Mouse (Mus musculus) cortical plate, adult 2 months (tissue): ENCODE data around the gene Six2. TPM values are rescaled to one million over a fixed set of nuclear protein-coding genes. Genes with fewer than 3 reads are reported as not detected.

Source experiments
- H3K27ac ChIP-seq: fragments of 200-500 bp; 2 replicates; pipeline ENCODE4 v1.5.1; 2012; ENCODE audit warnings: low read length, control low read depth, inconsistent platforms; ENCODE audit not compliant: insufficient read depth
- H3K4me1 ChIP-seq: fragments of 200-500 bp; 2 replicates; pipeline ENCODE4 v1.6.1; 2011; ENCODE audit warnings: low read length; ENCODE audit not compliant: control insufficient read depth, insufficient read depth
- H3K4me3 ChIP-seq: fragments of 200-500 bp; 2 replicates; pipeline ENCODE4 v1.5.1; 2011; ENCODE audit warnings: mild to moderate bottlenecking, low read length, control low read depth; ENCODE audit not compliant: insufficient read depth
- CTCF ChIP-seq: fragments of 200-500 bp; IDR thresholded peaks from 2 replicates; pipeline ENCODE4 v1.5.1; 2011; ENCODE audit warnings: mild to moderate bottlenecking, control low read depth, low read length; ENCODE audit not compliant: insufficient read depth; ENCODE audit errors: extremely low read depth
- POLR2A ChIP-seq: fragments of 200-500 bp; IDR thresholded peaks from 2 replicates; pipeline ENCODE4 v1.6.1; 2011; ENCODE audit warnings: mild to moderate bottlenecking, low read length, control low read depth; ENCODE audit not compliant: insufficient read depth; ENCODE audit errors: extremely low read depth
- polyA plus RNA-seq: library from polyadenylated mRNA; depleted of rRNA; stranded (reverse); fragments of >200 nt; gene quantifications from 2 replicates; pipeline ENCODE4 v1.2.3, GENCODE M21; 2012; rRNA removed

The Six2 gene
- polyA plus RNA-seq, 1 experiment = 0.48 TPM

DNA sequence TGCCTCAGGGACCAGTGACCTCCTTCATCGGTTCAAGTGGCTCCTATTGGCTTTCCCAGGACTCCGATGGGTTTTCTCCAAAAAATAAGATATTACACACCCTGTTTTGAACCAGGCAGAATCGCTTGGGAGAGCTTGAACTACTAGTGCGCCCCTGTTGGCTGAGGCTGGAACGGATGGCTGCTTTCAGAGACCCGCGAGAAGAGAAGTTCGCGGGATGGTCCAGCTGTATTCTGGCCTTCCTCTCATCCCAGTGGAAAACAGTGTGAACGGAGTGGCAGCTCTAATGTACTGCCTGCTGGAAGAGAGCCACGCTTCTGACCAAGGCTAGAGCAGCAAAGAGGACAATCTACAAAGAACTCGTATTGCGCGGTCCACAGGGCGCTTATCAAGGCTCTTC, 8.4 kb downstream of the Six2 start:
- TF ChIP-seq CTCF (peak; percentile 11; the same call in 1 of the 2 replicates), POLR2A (no peak)
- Histone ChIP-seq H3K4me3 (no peak overlapping the region), H3K4me1 (no peaks in the 10 kb centered on the region)

DNA sequence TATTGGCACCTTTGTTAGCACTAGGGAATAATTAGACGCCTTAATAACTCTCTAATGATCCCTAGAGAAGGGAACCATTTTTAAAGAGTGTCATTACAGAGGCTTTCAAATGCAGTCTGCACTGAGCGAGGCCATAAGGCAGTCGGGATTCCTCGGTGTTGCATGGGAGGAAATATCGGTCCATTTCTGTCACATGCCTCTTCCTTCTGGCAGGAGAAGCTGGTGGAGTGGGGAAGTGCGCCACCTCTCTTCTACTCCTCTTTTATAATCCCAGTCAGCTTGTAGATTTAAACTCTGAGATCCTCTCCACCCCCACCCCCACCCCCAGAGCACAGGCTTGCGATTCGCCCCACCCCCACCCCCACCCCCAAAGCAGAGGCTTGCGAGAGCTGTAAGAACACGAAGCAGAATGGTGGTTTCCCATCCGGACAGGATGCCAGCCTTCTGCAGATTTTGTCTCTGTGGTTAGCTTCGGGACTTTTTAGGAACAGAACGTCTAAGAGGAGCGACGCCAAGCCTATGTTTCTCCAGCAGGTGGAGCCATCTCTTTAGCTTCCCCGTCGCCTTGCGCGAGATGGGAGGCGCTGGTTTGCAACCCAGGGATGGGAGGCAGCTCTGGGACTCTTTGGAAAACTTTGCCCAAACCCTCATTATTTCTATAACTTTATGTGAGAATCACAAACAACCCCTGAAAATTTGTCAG, 23.3 kb downstream of the Six2 start:
- TF ChIP-seq POLR2A (no peak), CTCF (peak; percentile 76)
- no peaks in the 10 kb centered on the region for H3K4me1 ChIP-seq
- H3K27ac ChIP-seq = no peak overlapping the region
- H3K4me3 ChIP-seq = 0 out of 2 replicates have a peak overlapping the region, but pooled peaks have one; percentile 11

More for the DNA sequence above, 8.4 kb downstream of the Six2 start:
- H3K27ac ChIP-seq = no peak overlapping the region

DNA sequence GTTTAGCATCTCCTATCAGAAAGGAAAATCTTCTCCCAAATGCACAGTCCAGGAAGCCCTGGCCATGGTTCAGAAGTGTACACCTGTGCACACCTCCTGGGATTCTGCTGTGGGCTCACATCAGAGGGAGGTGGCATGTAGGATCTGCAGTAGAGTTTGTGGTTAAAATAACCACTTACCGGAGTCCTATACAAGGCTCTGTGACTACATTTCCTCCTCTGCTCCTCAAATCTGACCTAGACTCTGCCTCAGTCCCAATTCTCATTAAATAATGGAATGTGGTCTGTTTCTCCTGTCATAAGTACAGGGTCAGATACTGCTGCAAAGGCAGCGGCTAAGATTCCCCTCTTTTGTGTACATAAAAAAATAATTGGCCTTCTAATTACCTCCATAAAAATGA, 23.9 kb downstream of the Six2 start:
- Histone ChIP-seq H3K4me1 (no peaks in the 10 kb centered on the region), H3K4me3 (no peak overlapping the region), H3K27ac (no peak overlapping the region)
- no peak for TF ChIP-seq CTCF
- no peak for TF ChIP-seq POLR2A

DNA sequence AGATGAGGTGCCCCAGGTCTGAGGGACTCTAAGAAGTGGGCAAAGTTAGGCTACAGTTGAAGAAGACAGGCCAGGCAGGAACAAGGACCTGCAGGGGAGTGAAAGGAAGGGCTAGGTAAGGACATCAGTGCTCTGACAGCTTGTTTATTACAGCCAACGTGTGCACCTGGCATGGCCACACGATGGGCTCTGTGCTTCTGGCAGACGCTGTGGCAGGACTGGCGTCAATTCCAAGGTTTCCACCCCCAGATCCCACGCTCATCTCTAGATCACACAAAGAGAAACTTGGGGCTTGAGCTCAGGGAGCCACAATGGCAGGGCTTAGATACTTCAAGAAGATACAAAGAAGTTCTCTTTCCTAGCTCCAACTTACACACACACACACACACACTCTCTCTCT, 26.6 kb downstream of the Six2 start:
- no peaks in the 10 kb centered on the region for H3K4me1 ChIP-seq
- no peak overlapping the region for H3K27ac ChIP-seq
- TF ChIP-seq POLR2A = no peak
- no peak for TF ChIP-seq CTCF
- no peak overlapping the region for H3K4me3 ChIP-seq

DNA sequence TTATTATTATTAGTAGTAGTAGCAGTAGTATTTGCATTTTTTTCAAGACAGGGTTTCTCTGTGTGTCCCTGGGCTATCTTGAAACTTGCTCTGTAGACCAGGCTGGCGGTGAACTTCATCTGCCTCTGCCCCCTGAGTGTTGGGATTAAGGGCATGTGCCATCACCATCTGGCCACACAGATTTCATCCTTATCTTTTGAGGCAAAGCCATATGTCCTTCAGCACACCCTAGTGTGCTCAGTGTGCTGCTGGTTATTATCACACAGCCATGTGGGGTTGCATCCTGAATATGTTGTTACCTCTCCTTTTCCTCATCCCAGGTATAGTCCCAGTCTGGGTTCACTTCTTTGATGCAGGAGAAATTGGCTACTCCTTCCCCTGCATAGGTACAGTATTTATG, 28.1 kb downstream of the Six2 start:
- Histone ChIP-seq H3K4me1 (no peaks in the 10 kb centered on the region), H3K4me3 (no peak overlapping the region), H3K27ac (no peak overlapping the region)
- no peak for TF ChIP-seq CTCF

DNA sequence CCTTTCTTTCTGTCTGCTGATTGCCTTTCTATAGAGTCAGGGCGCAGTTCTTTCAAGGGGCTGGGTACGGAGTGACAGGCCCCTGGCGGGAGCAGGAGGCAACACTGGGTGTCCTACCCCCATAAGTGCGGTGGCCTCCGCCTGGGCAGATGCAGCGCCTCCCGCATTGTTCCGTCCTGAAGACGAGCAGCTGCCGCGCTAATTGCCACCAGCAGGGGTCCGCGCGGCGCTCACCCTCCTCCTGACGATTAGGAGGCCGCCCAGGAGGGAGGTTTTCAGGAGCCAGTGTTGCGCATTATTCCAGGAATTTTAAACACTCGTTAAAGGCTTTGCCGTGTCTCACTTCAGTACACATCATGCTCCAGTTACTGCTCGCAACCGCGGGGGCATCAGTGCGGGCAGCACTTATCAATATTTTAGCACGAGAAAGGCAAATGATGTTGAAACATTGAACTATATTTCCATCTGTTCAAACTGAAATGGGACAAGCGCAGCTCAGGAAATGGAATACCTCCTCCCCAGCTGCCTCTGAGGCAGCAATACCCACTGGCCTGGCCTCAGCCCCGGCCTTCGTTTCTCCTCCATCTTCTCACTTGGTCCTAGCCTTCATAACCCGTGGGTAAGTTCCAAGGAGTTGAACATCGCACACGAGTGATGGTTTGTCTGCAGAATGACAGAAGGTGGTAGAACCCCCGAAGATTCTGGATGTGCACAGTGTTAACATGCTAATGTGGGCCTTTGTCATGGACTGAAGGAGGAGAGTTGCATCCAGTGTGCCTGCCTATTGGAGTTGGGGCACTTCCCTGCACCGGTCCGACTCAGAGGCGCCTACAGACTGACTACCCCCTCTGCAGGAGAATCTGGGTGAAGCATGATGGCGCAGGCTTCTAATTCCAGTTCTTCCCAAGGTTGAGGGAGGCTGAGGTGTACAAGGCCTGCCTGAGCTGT, 42.1 kb downstream of the Six2 start:
- Histone ChIP-seq H3K27ac (no peak overlapping the region), H3K4me3 (0 out of 2 replicates have a peak overlapping the region, but pooled peaks have one; percentile 2), H3K4me1 (no peaks in the 10 kb centered on the region; the same call in 1 of the 2 replicates)
- TF ChIP-seq POLR2A (no peak), CTCF (0 out of 2 replicates have a peak, but pooled peaks have one; percentile 17)

DNA sequence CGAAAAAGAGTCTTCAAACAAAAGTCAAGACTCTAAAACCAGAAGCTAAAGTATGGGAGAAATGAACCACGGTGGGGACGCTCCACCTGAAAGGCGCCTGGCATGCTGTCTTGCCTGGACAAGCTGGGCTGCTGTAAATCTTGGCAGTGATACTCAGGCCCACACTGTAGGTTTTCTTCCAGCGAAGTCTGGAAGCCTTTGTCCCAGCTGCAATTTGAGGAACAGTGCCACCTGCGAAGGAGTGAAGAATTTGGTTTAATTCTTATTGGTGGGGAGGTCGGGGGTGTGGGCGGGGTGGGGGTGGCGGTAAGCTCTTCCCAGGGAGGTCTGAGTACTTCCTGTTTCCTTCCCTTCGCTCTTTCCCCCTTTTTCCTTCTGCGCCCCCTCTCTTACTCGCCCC, 42.8 kb downstream of the Six2 start:
- no peak for TF ChIP-seq POLR2A
- TF ChIP-seq CTCF = no peak
- Histone ChIP-seq H3K27ac (no peak overlapping the region), H3K4me1 (no peaks in the 10 kb centered on the region; the same call in 1 of the 2 replicates), H3K4me3 (0 out of 2 replicates have a peak overlapping the region, but pooled peaks have one; percentile 2)

DNA sequence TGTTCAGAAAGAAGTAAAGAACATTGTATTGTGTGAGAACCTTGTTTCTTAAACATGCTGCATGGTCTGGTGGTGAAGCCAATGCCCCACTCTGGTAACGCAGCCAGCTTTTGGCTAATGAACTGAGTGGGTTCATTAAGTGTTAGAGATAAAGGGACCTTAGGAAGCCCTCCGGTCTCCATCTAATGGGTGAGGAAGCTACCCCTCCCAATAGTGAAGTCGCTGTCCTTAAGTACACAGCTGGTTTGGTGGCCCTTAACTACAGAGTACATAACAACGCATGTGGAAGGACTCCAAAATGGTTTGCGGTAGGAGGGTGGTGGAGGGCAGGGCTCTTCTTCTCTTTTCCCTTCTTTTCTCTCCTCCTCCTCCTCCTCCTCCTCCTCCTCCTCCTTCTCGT, 50.2 kb downstream of the Six2 start:
- TF ChIP-seq CTCF = no peak
- TF ChIP-seq POLR2A = no peak
- H3K4me3 ChIP-seq = no peak overlapping the region
- H3K27ac ChIP-seq = no peak overlapping the region
- no peaks in the 10 kb centered on the region for H3K4me1 ChIP-seq

Other genes starting within 250 kb of the Six2 start
- gene Six3, start 74.7 kb downstream of the Six2 start, polyA plus RNA-seq = 0.06 and 2.3 TPM in 2 replicates